Mouse (Mus musculus): ENCODE results near the gene Ino80e.

- TF ChIP-seq KAT2A (IDR thresholded peaks at IDR 0.05; ENCODE audit: insufficient replicate concordance, low read length): no peak
- no peak for TF ChIP-seq CTCF (conservative IDR thresholded peaks at IDR 0.05 in 1 of 2, IDR thresholded peaks at IDR 0.05 in 1 of 2; ENCODE audit: low read depth in 2 of 2, low read length in 2 of 2)
- TF ChIP-seq TCF12 (IDR thresholded peaks at IDR 0.05; ENCODE audit: low read depth, low read length): no peak
- no peak for TF ChIP-seq ZNF384 (IDR thresholded peaks at IDR 0.05; ENCODE audit: low read depth, low read length)
- TF ChIP-seq BHLHE40 (IDR thresholded peaks at IDR 0.05; ENCODE audit: low read depth, low read length): no peak
- TF ChIP-seq EP300 (IDR thresholded peaks at IDR 0.05; ENCODE audit: low read length): no peak
- no peak for TF ChIP-seq PAX5 (IDR thresholded peaks at IDR 0.05; ENCODE audit: low read length)
- TF ChIP-seq ETS1 (conservative IDR thresholded peaks at IDR 0.05; ENCODE audit: low read depth, low read length): no peak
- TF ChIP-seq POLR2A (IDR thresholded peaks at IDR 0.05; ENCODE audit: low read depth, low read length): no peak
- no peak for TF ChIP-seq NRF1 (IDR thresholded peaks at IDR 0.05; ENCODE audit: low read depth, low read length)
- TF ChIP-seq MAZ (IDR thresholded peaks at IDR 0.05; ENCODE audit: low read depth, low read length): no peak
- TF ChIP-seq MEF2A (IDR thresholded peaks at IDR 0.05; ENCODE audit: borderline replicate concordance, low read depth, low read length): no peak
- no peak for TF ChIP-seq USF2 (conservative IDR thresholded peaks at IDR 0.05; ENCODE audit: low read depth, low read length)
Measured at GRCm38 (mm10) chr7:126817595-126817994, 44.6 kb downstream of the Ino80e start.
